Mouse (Mus musculus): ENCODE measurements around the gene Lmln. TPM values are rescaled to one million over a fixed set of nuclear protein-coding genes. Genes with fewer than 3 reads are reported as not detected.
"Not testable (repeated sequence)": the region's sequence is repeated elsewhere in the genome, so short reads cannot be mapped to it uniquely, and the experiment has no call there.

Lmln gene
- polyA plus RNA-seq, 1 experiment = 5.0 TPM

GRCm38 (mm10) chr16:33113726-33114125, 51.4 kb downstream of the Lmln start:
- H3K4me1 ChIP-seq (ENCODE audit: control insufficient read depth, insufficient read depth, low read length) = no peaks in the 10 kb centered on the region
- H3K4me3 ChIP-seq (replicated peaks; ENCODE audit: extremely low read depth, low read depth, low read length) = no peak overlapping the region
- TF ChIP-seq POLR2A (IDR thresholded peaks at IDR 0.05; ENCODE audit: borderline replicate concordance, extremely low read depth, low read depth, low read length) (no peak), CTCF (IDR thresholded peaks at IDR 0.05; ENCODE audit: insufficient read depth, low read length) (no peak)
- 55% methylated on average over 4 of the region's 4 CpGs for WGBS
- DNase-seq = no peak

- Histone ChIP-seq H3K4me3 (replicated peaks; ENCODE audit: extremely low read depth, low read depth, low read length) (no peak overlapping the region), H3K4me1 (ENCODE audit: control insufficient read depth, insufficient read depth, low read length) (no peaks in the 10 kb centered on the region)
- 69% methylated on average over 8 of the region's 8 CpGs for WGBS
- TF ChIP-seq POLR2A (IDR thresholded peaks at IDR 0.05; ENCODE audit: borderline replicate concordance, extremely low read depth, low read depth, low read length) (no peak), CTCF (IDR thresholded peaks at IDR 0.05; ENCODE audit: insufficient read depth, low read length) (no peak)
- DNase-seq = no peak
Measured at GRCm38 (mm10) chr16:33123373-33123772, 61.1 kb downstream of the Lmln start.

- no peak for DNase-seq
- Histone ChIP-seq H3K4me3 (replicated peaks; ENCODE audit: extremely low read depth, low read depth, low read length) (no peak overlapping the region), H3K4me1 (ENCODE audit: control insufficient read depth, insufficient read depth, low read length) (no peaks in the 10 kb centered on the region)
- 61% methylated on average over 24 of the region's 24 CpGs for WGBS
- no peak for TF ChIP-seq CTCF (IDR thresholded peaks at IDR 0.05; ENCODE audit: insufficient read depth, low read length)
Measured at GRCm38 (mm10) chr16:33123938-33124820, 61.9 kb downstream of the Lmln start.

DNA sequence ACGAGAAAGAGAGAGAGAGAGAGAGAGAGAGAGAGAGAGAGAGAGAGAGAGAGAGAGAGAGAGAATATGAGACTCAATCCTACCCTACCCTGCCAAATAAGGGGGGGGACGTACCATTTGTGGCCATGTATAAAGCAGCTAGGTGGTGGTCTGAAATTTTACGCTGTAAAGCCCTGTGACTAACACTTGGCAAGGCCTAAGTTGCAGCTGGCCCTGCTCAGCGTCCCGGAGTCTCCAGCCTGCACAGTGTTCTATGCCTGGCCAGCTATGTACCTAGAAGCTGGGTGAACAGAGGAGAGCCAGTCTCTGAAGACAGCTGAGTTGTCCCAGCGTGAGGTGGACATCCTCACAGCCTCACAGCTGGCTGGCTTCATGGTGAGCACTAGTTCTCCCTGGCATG, 64.7 kb downstream of the Lmln start:
- 74% methylated on average over 6 of the region's 6 CpGs for WGBS
- no peaks in the 10 kb centered on the region for H3K4me1 ChIP-seq (ENCODE audit: control insufficient read depth, insufficient read depth, low read length)
- H3K4me3 ChIP-seq (replicated peaks; ENCODE audit: extremely low read depth, low read depth, low read length) = no peak overlapping the region
- TF ChIP-seq POLR2A (IDR thresholded peaks at IDR 0.05; ENCODE audit: borderline replicate concordance, extremely low read depth, low read depth, low read length) (no peak), CTCF (IDR thresholded peaks at IDR 0.05; ENCODE audit: insufficient read depth, low read length) (no peak)
- DNase-seq = no peak

DNA sequence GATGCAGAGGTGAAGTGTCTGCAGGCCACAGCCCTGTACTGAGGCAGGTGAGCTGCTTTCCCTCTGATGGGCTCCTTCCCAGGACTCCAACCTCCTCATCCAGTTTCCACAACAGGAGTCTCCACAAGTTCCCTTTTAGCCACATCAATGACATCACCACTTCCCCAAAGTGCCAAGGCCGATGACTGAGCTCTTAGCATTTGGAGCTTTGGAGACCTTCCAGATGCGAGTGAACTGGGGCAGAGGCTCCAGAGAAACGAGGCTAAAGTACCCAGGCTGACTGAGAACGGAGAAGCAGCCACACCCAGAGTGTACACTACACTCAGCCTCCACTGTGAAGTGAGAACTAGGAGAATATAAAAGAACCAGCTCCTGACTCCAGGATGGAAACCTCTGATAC, 68.4 kb downstream of the Lmln start:
- no peak for TF ChIP-seq POLR2A (IDR thresholded peaks at IDR 0.05; ENCODE audit: borderline replicate concordance, extremely low read depth, low read depth, low read length)
- no peak for TF ChIP-seq CTCF (IDR thresholded peaks at IDR 0.05; ENCODE audit: insufficient read depth, low read length)
- no peak for DNase-seq
- WGBS = 6% methylated on average over 4 of the region's 4 CpGs

DNA sequence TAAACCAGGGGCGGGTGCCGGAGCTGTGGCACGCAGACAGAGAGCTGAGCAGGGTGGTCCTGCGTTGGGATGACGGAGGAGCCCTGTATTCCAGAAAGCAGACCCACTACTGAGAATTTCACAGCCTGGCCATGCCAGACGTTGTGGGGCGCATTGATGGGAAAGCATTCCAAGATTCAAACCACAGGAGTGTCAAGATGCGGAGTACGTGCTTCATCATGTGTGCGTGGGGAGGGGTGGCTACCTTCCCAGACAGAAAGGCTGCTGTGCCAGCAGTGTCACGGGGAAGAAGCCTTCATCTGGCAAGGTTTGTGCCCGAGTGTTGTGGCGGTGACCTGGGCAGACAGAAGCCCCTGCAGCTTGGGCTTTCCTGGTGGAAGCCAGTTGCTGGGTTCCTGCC, 70.9 kb downstream of the Lmln start:
- no peaks in the 10 kb centered on the region for H3K4me1 ChIP-seq (ENCODE audit: control insufficient read depth, insufficient read depth, low read length)
- no peak for DNase-seq
- TF ChIP-seq POLR2A (IDR thresholded peaks at IDR 0.05; ENCODE audit: borderline replicate concordance, extremely low read depth, low read depth, low read length) (no peak), CTCF (IDR thresholded peaks at IDR 0.05; ENCODE audit: insufficient read depth, low read length) (no peak)
- no peak overlapping the region for H3K4me3 ChIP-seq (replicated peaks; ENCODE audit: extremely low read depth, low read depth, low read length)
- WGBS = 79% methylated on average over 13 of the region's 13 CpGs

More for the DNA sequence above, 68.4 kb downstream of the Lmln start:
- no peak overlapping the region for H3K4me3 ChIP-seq (replicated peaks; ENCODE audit: extremely low read depth, low read depth, low read length)
- no peaks in the 10 kb centered on the region for H3K4me1 ChIP-seq (ENCODE audit: control insufficient read depth, insufficient read depth, low read length)

- Histone ChIP-seq H3K4me3 (replicated peaks; ENCODE audit: extremely low read depth, low read depth, low read length) (no peak overlapping the region), H3K4me1 (ENCODE audit: control insufficient read depth, insufficient read depth, low read length) (no peaks in the 10 kb centered on the region)
- WGBS = 71% methylated on average over 4 of the region's 4 CpGs
- no peak for DNase-seq
- TF ChIP-seq POLR2A (IDR thresholded peaks at IDR 0.05; ENCODE audit: borderline replicate concordance, extremely low read depth, low read depth, low read length) (no peak), CTCF (IDR thresholded peaks at IDR 0.05; ENCODE audit: insufficient read depth, low read length) (no peak)
Measured at GRCm38 (mm10) chr16:33135167-33135566, 72.8 kb downstream of the Lmln start.

- not testable (repeated sequence) for DNase-seq; H3K4me3 ChIP-seq (replicated peaks; ENCODE audit: extremely low read depth, low read depth, low read length); H3K4me1 ChIP-seq (ENCODE audit: control insufficient read depth, insufficient read depth, low read length)
- 75% methylated on average over 6 of the region's 7 CpGs for WGBS
Measured at GRCm38 (mm10) chr16:33139061-33139460, 76.7 kb downstream of the Lmln start.

GRCm38 (mm10) chr16:33141758-33142280, 79.5 kb downstream of the Lmln start:
- TF ChIP-seq CTCF (IDR thresholded peaks at IDR 0.05; ENCODE audit: insufficient read depth, low read length) (no peak), POLR2A (IDR thresholded peaks at IDR 0.05; ENCODE audit: borderline replicate concordance, extremely low read depth, low read depth, low read length) (no peak)
- Histone ChIP-seq H3K4me3 (replicated peaks; ENCODE audit: extremely low read depth, low read depth, low read length) (no peak overlapping the region), H3K4me1 (ENCODE audit: control insufficient read depth, insufficient read depth, low read length) (no peaks in the 10 kb centered on the region)
- 75% methylated on average over 3 of the region's 3 CpGs for WGBS
- DNase-seq = no peak

DNA sequence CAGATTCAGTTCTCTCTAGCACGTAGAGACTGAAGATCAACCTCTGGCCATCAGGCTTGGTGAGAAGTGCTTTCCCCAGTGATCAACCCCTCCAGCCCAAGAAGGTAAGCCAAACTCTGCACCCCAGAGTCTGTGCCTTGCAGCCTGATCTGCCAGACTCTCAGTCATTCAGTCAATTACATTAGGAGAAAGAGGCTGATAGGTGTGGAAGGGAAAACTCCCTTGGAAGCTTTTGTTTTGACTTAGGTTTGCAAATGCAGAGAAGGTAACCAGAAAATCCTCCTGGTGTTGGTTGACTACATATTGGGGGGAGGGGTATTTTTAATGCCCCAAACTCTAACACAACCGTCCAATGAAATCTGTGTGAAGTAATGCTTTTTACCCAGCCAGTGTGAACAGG, 81.1 kb downstream of the Lmln start:
- no peak overlapping the region for H3K4me3 ChIP-seq (replicated peaks; ENCODE audit: extremely low read depth, low read depth, low read length)
- 61% methylated on average over 2 of the region's 2 CpGs for WGBS
- no peak for DNase-seq
- no peaks in the 10 kb centered on the region for H3K4me1 ChIP-seq (ENCODE audit: control insufficient read depth, insufficient read depth, low read length)
- TF ChIP-seq CTCF (IDR thresholded peaks at IDR 0.05; ENCODE audit: insufficient read depth, low read length) = no peak
- no peak for TF ChIP-seq POLR2A (IDR thresholded peaks at IDR 0.05; ENCODE audit: borderline replicate concordance, extremely low read depth, low read depth, low read length)
